Mouse (Mus musculus) heart, adult 2 months (tissue): ENCODE data around the gene Mras.

ENCODE experiments used
- CTCF ChIP-seq: fragments of 200-600 bp; IDR thresholded peaks from 2 replicates; pipeline ENCODE4 v1.8.1; 2022; ENCODE audit warnings: antibody characterized with exemption, mild to moderate bottlenecking, moderate library complexity
- POLR2A ChIP-seq: fragments of 200-500 bp; IDR thresholded peaks from 2 replicates; pipeline ENCODE4 v1.6.1; 2011; ENCODE audit warnings: mild to moderate bottlenecking, low read depth, low read length, control low read depth; ENCODE audit not compliant: insufficient read depth

DNA sequence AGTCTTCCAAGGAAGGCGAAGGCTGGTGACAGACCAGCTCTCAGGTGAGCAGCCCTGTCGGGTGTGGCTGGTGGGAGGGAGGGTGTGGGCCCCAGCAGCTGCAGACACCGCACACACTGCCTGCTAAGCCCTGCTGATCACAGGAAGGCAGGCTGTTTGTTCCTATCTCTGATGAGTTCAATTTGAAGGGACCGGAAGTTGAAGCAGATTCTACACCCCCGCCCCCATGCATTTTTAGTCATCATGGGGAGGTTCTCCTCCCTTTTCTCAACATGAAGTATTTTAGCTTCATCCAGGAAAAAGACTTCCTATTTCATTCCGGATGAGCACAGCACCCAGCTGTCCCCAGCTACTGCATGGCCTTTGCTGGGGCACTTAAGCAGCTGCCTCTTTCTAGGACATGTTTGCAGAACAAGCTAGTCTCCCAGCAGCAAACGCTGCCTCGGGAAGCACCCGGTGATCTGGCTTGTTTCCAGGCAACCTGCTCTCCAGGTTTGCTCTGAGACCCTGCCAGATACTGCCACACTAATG is 42.1 kb upstream of the Mras start:
- no peak for TF ChIP-seq POLR2A
- no peak for TF ChIP-seq CTCF
